Mouse (Mus musculus): ENCODE data around the gene Pygb. TPM values are rescaled to one million over a fixed set of nuclear protein-coding genes. Genes with fewer than 3 reads are reported as not detected.

Pygb gene
- total and polyA plus RNA-seq, 3 experiments = 36.4 to 47.7 (median 43.2) TPM

DNA sequence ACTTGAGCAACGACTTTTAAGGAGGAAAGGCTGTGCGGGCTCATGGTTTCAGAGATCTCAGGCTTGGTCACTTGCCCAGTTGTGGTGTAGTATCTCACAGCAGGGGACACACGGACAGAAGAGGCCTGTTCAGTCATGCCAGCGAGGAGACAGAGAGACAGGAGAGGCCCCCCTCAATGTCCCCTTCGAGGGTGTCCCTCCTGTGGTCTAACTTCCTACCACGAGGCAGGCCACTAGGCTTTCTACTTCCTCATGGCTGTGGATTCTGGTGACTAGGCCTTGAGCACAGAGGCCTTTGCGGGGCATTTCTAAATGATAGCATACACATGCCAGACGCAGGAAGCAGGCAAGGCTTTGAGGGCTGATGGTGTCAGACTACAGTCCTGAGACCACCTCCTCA lies 36.5 kb downstream of the Pygb start:
- TF ChIP-seq BHLHE40 (IDR thresholded peaks at IDR 0.05; ENCODE audit: low read depth, low read length) = no peak
- TF ChIP-seq MAFK (IDR thresholded peaks at IDR 0.05; ENCODE audit: insufficient replicate concordance, low read length) = no peak
- no peak for TF ChIP-seq RCOR1 (conservative IDR thresholded peaks at IDR 0.05; ENCODE audit: low read depth, low read length)
- TF ChIP-seq ZKSCAN1 (IDR thresholded peaks at IDR 0.05; ENCODE audit: borderline replicate concordance, low read depth, low read length) = no peak
- no peak for TF ChIP-seq ZMIZ1 (IDR thresholded peaks at IDR 0.05; ENCODE audit: low read depth, low read length)
- TF ChIP-seq SIN3A (IDR thresholded peaks at IDR 0.05; ENCODE audit: low read length) = no peak
- TF ChIP-seq RAD21 (IDR thresholded peaks at IDR 0.05; ENCODE audit: low read depth, low read length) = no peak
- TF ChIP-seq MAX (IDR thresholded peaks at IDR 0.05; ENCODE audit: low read length) = no peak
- TF ChIP-seq E2F4 (IDR thresholded peaks at IDR 0.05; ENCODE audit: insufficient replicate concordance, low read depth, low read length) = no peak
- no peak for TF ChIP-seq ZNF384 (IDR thresholded peaks at IDR 0.05; ENCODE audit: low read depth, low read length)
- no peak for TF ChIP-seq USF2 (conservative IDR thresholded peaks at IDR 0.05; ENCODE audit: low read depth, low read length)
- TF ChIP-seq JUN (IDR thresholded peaks at IDR 0.05; ENCODE audit: insufficient read depth, low read depth, low read length) = no peak
- TF ChIP-seq ZC3H11A (IDR thresholded peaks at IDR 0.05; ENCODE audit: low read depth, low read length) = no peak
- TF ChIP-seq HCFC1 (IDR thresholded peaks at IDR 0.05; ENCODE audit: low read depth, low read length) = no peak
- TF ChIP-seq ELF1 (IDR thresholded peaks at IDR 0.05; ENCODE audit: low read depth, low read length) = no peak
- no peak for TF ChIP-seq UBTF (IDR thresholded peaks at IDR 0.05; ENCODE audit: low read depth, low read length)
- no peak for TF ChIP-seq MXI1 (IDR thresholded peaks at IDR 0.05; ENCODE audit: low read depth, low read length)
- Histone ChIP-seq H3K79me2 (replicated peaks; ENCODE audit: control insufficient read depth, extremely low read depth, insufficient read depth, poor library complexity, severe bottlenecking) (no peaks in the 10 kb centered on the region), H3K36me3 (replicated peaks in 1 of 2; ENCODE audit: control insufficient read depth in 1 of 2, insufficient read depth in 1 of 2, low read length in 1 of 2) (peaks cover 65 to 96% of the 10 kb centered on the region in 2 experiments), H3K9ac (ENCODE audit: insufficient read depth, low read depth) (no peak overlapping the region), H3K4me3 (replicated peaks in 1 of 3; ENCODE audit: low read depth in 2 of 3, low read length in 2 of 3, poor library complexity in 1 of 3) (no peak overlapping the region), H3K27ac (ENCODE audit: insufficient read depth, low read depth) (no peak overlapping the region), H3K4me2 (ENCODE audit: insufficient read depth, low read depth, poor library complexity, severe bottlenecking) (no peak overlapping the region), H3K9me3 (replicated peaks; ENCODE audit: low read length) (no peaks in the 10 kb centered on the region), H3K27me3 (replicated peaks) (no peaks in the 10 kb centered on the region), H3K4me1 (ENCODE audit: control insufficient read depth in 1 of 2, insufficient read depth in 2 of 2) (peaks cover 0 to 6% of the 10 kb centered on the region in 2 experiments; a peak in 2 of 4 replicates)
- dilution Hi-C loops (cut with MboI; ENCODE audit: extremely low pct_ligation_motif_present, extremely low pct_unique_long_range_greater_than_20kb, low sequenced_read_pairs) (no loop called here), in situ Hi-C loops (cut with MboI; ENCODE audit: low pct_ligation_motif_present, low pct_unique_long_range_greater_than_20kb, low sequenced_read_pairs) (no loop called here)
- DNase-seq (ENCODE audit: extremely low read depth) = no peak

- H3K79me2 ChIP-seq (replicated peaks; ENCODE audit: control insufficient read depth, extremely low read depth, insufficient read depth, poor library complexity, severe bottlenecking) = no peaks in the 10 kb centered on the region
- DNase-seq (ENCODE audit: extremely low read depth) = no peak
- in situ Hi-C loops (cut with MboI; ENCODE audit: low pct_ligation_motif_present, low pct_unique_long_range_greater_than_20kb, low sequenced_read_pairs) (loop anchor here (25.0 kb wide), 1 partner anchor 186 kb away; no protein-coding TSS in a partner anchor), dilution Hi-C loops (cut with MboI; ENCODE audit: extremely low pct_ligation_motif_present, extremely low pct_unique_long_range_greater_than_20kb, low sequenced_read_pairs) (no loop called here)
- H3K9ac ChIP-seq (ENCODE audit: insufficient read depth, low read depth) = no peak overlapping the region
- H3K9me3 ChIP-seq (replicated peaks; ENCODE audit: low read length) = no peaks in the 10 kb centered on the region
- peaks cover 18 to 40% of the 10 kb centered on the region in 2 experiments for H3K4me1 ChIP-seq (ENCODE audit: control insufficient read depth in 1 of 2, insufficient read depth in 2 of 2)
- no peak overlapping the region for H3K27ac ChIP-seq (ENCODE audit: insufficient read depth, low read depth)
- TF ChIP-seq ZMIZ1 (IDR thresholded peaks at IDR 0.05; ENCODE audit: low read depth, low read length) (no peak), TBP (conservative IDR thresholded peaks at IDR 0.05; ENCODE audit: low read depth, low read length) (no peak), PAX5 (IDR thresholded peaks at IDR 0.05; ENCODE audit: low read length) (no peak), SMC3 (IDR thresholded peaks at IDR 0.05; ENCODE audit: low read depth, low read length) (no peak)
- H3K27me3 ChIP-seq (replicated peaks) = no peaks in the 10 kb centered on the region
- H3K4me2 ChIP-seq (ENCODE audit: insufficient read depth, low read depth, poor library complexity, severe bottlenecking) = no peak overlapping the region
- H3K4me3 ChIP-seq (replicated peaks in 1 of 3; ENCODE audit: low read depth in 2 of 3, low read length in 2 of 3, poor library complexity in 1 of 3) = no peak overlapping the region
- H3K36me3 ChIP-seq (replicated peaks in 1 of 2; ENCODE audit: control insufficient read depth in 1 of 2, insufficient read depth in 1 of 2, low read length in 1 of 2) = peaks cover 58 to 96% of the 10 kb centered on the region in 2 experiments
These were observed 39.9 kb downstream of the Pygb start for GRCm38 (mm10) chr2:150826426-150826825.
